Mouse (Mus musculus) midbrain, postnatal 0 days (tissue): Measurements from ENCODE around the gene Shroom3. TPM values are rescaled to one million over a fixed set of nuclear protein-coding genes. Genes with fewer than 3 reads are reported as not detected.

Source experiments
- ATAC-seq: fragments of 200-750 bp; cut with Nextera tagmentation; 2 replicates; pipeline ENCODE4 v1.8.0; 2017; ENCODE audit warnings: moderate number of reproducible peaks, mild to moderate bottlenecking, moderate TSS enrichment, moderate library complexity; ENCODE audit not compliant: low FRiP score
- DNase-seq: peaks from one replicate; pipeline ENCODE4 v3.0.0-alpha.2; 2015; ENCODE audit warnings: low spot score
- H3K27ac ChIP-seq: fragments of 300-500 bp; sonication (generic); 2 replicates; pipeline ENCODE4 v1.5.1; 2014; ENCODE audit warnings: low read depth, mild to moderate bottlenecking, low read length, mixed read lengths
- H3K27me3 ChIP-seq: fragments of 300-500 bp; sonication (generic); 2 replicates; pipeline ENCODE4 v1.6.1; 2014; ENCODE audit warnings: low read length, control low read depth, mixed read lengths; ENCODE audit not compliant: insufficient read depth
- H3K36me3 ChIP-seq: fragments of 300-500 bp; sonication (generic); 2 replicates; pipeline ENCODE4 v1.6.1; 2014; ENCODE audit warnings: low read length, control low read depth, mixed read lengths; ENCODE audit not compliant: insufficient read depth
- H3K4me1 ChIP-seq: fragments of 300-500 bp; sonication (generic); 2 replicates; pipeline ENCODE4 v1.6.1; 2014; ENCODE audit warnings: mild to moderate bottlenecking, control low read depth, antibody characterized with exemption, low read length, mixed read lengths; ENCODE audit not compliant: insufficient read depth
- H3K4me2 ChIP-seq: fragments of 300-500 bp; sonication (generic); 2 replicates; pipeline ENCODE4 v1.6.1; 2014; ENCODE audit warnings: low read depth, mild to moderate bottlenecking, low read length, mixed read lengths; ENCODE audit not compliant: poor library complexity, severe bottlenecking
- H3K4me3 ChIP-seq: fragments of 300-500 bp; sonication (generic); 2 replicates; pipeline ENCODE4 v1.5.1; 2014; ENCODE audit warnings: low read depth, mild to moderate bottlenecking, low read length, moderate library complexity
- H3K9ac ChIP-seq: fragments of 300-500 bp; sonication (generic); replicated peaks from 2 replicates; pipeline ENCODE4 v1.6.1; 2014; ENCODE audit warnings: mild to moderate bottlenecking, low read length, moderate library complexity, mixed read lengths; ENCODE audit not compliant: poor library complexity, severe bottlenecking
- H3K9me3 ChIP-seq: fragments of 300-500 bp; sonication (generic); 2 replicates; pipeline ENCODE4 v1.6.1; 2016; ENCODE audit warnings: low read length, control low read depth
- CTCF ChIP-seq: IDR thresholded peaks from 2 replicates; pipeline ENCODE4 v1.5.1; 2016; ENCODE audit warnings: antibody characterized with exemption, mild to moderate bottlenecking
- WGBS: fragments of 180-500 bp; shearing (Covaris S2); extraction: QIAGEN DNeasy Blood & Tissue Kit; methylation state at CpG from one replicate; pipeline ENCODE4 v1.1.7; 2014; 5-methylcytosine and 5-hydroxymethylcytosine counted together
- polyA plus RNA-seq: library from polyadenylated mRNA; unstranded; fragments of >200 nt; fragmentation: Nextera tagmentation; extraction: Ambion mirVana; gene quantifications from 2 replicates; pipeline ENCODE4 v1.2.1, GENCODE M21; 2015
- total RNA-seq: library from RNA; depleted of rRNA; stranded (reverse); fragments of >200 nt; gene quantifications from 2 replicates; pipeline ENCODE4 v1.2.3, GENCODE M21; 2014

Gene Shroom3
- total and polyA plus RNA-seq, 2 experiments from 2014 or later = 1.2 to 8.1 TPM

- Histone ChIP-seq H3K4me1 (no peaks in the 10 kb centered on the region), H3K27me3 (no peaks in the 10 kb centered on the region), H3K27ac (no peak overlapping the region), H3K36me3 (no peaks in the 10 kb centered on the region), H3K9me3 (no peaks in the 10 kb centered on the region), H3K9ac (0 out of 2 replicates have a peak overlapping the region, but pooled peaks have one; percentile 24), H3K4me2 (no peak overlapping the region), H3K4me3 (no peak overlapping the region)
- DNase-seq (no peak), ATAC-seq (peak; percentile 47)
- TF ChIP-seq CTCF = no peak
- 59% methylated on average over 14 of the region's 16 CpGs for WGBS
Observed at GRCm38 (mm10) chr5:92987891-92988768, 304.9 kb downstream of the Shroom3 start.

DNA sequence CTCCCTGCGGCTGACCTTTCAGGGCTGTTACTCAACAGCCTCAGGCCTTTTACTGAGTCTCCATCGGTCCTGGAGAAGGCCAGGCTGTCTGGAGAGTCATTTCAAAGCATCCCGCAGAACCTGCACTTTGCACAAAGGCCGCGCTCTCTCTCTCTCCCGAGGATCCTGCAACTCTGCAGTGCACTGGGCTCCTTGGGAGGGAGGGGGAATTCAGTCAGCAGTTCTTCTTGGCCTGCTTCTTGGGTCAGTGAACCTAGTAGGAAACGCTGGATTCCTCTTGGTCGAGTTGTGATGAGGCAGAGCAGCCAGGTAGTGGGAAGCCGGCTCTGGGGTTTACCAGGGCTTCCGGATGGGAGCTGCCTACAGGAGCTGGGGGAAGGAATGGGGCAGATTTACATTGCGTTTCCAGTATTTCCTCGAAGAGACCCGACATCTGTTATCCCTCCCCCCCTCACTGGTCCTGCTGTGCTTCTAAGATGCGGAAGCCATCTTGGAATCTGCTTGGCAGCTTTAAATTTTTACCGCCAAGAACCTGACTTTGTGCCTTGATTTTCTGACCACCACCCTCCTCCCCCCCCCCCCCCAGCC lies 305.6 kb downstream of the Shroom3 start:
- no peak overlapping the region for H3K4me2 ChIP-seq
- TF ChIP-seq CTCF = no peak
- H3K27ac ChIP-seq = no peak overlapping the region
- DNase-seq (peak; percentile 39), ATAC-seq (peak; percentile 48)
- no peak overlapping the region for H3K4me3 ChIP-seq
- H3K9me3 ChIP-seq = no peaks in the 10 kb centered on the region
- WGBS = 27% methylated on average over 15 of the region's 15 CpGs
- H3K4me1 ChIP-seq = no peaks in the 10 kb centered on the region
- no peaks in the 10 kb centered on the region for H3K27me3 ChIP-seq
- H3K36me3 ChIP-seq = no peaks in the 10 kb centered on the region
- 0 out of 2 replicates have a peak overlapping the region, but pooled peaks have one; percentile 24 for H3K9ac ChIP-seq

GRCm38 (mm10) chr5:92992106-92992505 lies 308.9 kb downstream of the Shroom3 start:
- no peaks in the 10 kb centered on the region for H3K27me3 ChIP-seq
- no peaks in the 10 kb centered on the region for H3K9me3 ChIP-seq
- no peak overlapping the region for H3K4me3 ChIP-seq
- no peak overlapping the region for H3K4me2 ChIP-seq
- H3K4me1 ChIP-seq = no peaks in the 10 kb centered on the region
- ATAC-seq = no peak
- H3K9ac ChIP-seq = no peak overlapping the region
- H3K36me3 ChIP-seq = no peaks in the 10 kb centered on the region
- WGBS = 84% methylated on average over 3 of the region's 3 CpGs
- no peak for TF ChIP-seq CTCF
- no peak for DNase-seq
- no peak overlapping the region for H3K27ac ChIP-seq

DNA sequence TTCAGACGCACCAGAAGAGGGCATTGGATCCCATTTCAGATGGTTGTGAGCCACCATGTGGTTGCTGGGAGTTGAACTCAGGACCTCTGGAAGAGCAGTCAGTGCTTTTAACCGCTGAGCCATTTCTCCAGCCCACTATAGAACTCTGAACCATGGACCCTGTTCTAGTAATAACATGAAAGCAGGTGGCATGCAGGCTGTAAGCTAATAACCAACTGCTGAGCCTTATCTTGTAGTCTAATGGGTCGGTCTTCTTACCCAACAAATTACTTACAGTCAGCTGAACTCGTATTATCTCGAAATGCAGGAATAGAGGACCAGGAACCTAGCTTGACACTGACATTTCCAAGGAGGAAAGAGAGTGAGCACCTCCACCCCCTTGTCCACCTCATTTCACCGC lies 311.1 kb downstream of the Shroom3 start:
- WGBS = 94% methylated on average over 6 of the region's 6 CpGs
- DNase-seq (no peak), ATAC-seq (no peak)
- H3K4me3 ChIP-seq = no peak overlapping the region
- H3K4me2 ChIP-seq = no peak overlapping the region
- no peaks in the 10 kb centered on the region for H3K27me3 ChIP-seq
- no peak for TF ChIP-seq CTCF
- H3K4me1 ChIP-seq = no peaks in the 10 kb centered on the region
- H3K27ac ChIP-seq = no peak overlapping the region
- H3K9ac ChIP-seq = no peak overlapping the region
- H3K9me3 ChIP-seq = no peaks in the 10 kb centered on the region
- no peaks in the 10 kb centered on the region for H3K36me3 ChIP-seq

GRCm38 (mm10) chr5:92994861-92995260 lies 311.6 kb downstream of the Shroom3 start:
- no peak for DNase-seq
- H3K27me3 ChIP-seq = no peaks in the 10 kb centered on the region
- ATAC-seq = no peak
- H3K9me3 ChIP-seq = no peaks in the 10 kb centered on the region
- no peaks in the 10 kb centered on the region for H3K4me1 ChIP-seq
- no peak overlapping the region for H3K4me2 ChIP-seq
- no peak overlapping the region for H3K9ac ChIP-seq
- H3K4me3 ChIP-seq = no peak overlapping the region
- no peak overlapping the region for H3K27ac ChIP-seq
- 87% methylated on average over 2 of the region's 2 CpGs for WGBS
- TF ChIP-seq CTCF = no peak
- no peaks in the 10 kb centered on the region for H3K36me3 ChIP-seq
